Mouse (Mus musculus) telencephalon, adult 2 months (tissue): ENCODE data around the gene Wdr93.

Experiments used
- DNase-seq: peaks from one replicate; pipeline ENCODE4 v3.0.0-alpha.2; 2011; ENCODE audit warnings: low read depth, low spot score

The Wdr93 gene

DNA sequence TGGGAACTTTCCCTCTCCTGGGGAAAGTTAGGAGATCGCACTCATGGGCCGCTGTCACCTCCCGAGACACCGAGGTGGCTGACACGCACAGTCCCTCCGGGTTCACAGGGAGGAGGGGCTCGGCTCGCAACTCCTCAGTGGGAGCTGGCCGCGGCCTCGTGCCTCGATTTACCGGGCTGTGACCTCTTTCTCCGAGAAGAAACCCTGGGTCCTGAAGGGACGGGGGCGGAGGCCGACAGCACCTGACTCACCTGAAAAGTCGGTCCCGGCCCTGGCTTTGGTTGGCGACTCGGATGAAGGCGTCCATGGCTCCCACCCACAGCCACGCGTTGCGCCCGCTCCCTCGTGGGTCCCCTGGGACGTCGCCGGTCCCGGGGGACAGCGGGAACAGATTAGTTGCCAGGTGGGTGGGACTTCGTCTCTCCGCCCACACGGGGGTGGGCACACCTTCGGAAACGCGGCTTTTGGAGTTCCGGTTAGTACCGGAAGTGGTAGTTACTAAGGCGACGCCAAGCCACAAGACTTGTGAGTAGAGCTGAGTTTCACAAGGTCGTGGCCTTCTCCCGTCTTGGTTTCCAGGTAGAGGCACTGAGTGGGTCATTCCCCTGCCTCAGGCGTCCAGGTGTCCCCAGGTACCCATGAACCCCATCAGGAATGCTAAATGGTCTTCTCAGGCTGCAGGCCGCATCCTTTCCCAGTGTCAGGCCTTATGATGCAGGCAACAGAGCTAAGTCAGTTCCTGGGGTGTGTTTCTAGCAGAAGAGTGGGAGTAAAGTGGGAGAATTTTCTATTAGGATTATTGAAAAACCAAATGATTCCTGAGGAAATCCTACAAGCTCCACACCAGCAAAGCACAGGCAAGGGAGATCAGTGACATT lies at the start of gene Wdr93, which contains the start of gene Pex11a:
Gene Wdr93, plus strand, starts transcription at position 505 of the 878 bp plus-strand sequence.
Gene Pex11a, minus strand, starts transcription at position 473 of the 878 bp plus-strand sequence.
- DNase-seq = peak; percentile 84

- DNase-seq = no peak
These were observed 46.5 kb upstream of the Wdr93 start for GRCm38 (mm10) chr7:79696495-79696894.

- DNase-seq = no peak
These were observed 40.2 kb upstream of the Wdr93 start for GRCm38 (mm10) chr7:79702755-79703154.

- DNase-seq = no peak
These were observed 37.8 kb upstream of the Wdr93 start for GRCm38 (mm10) chr7:79705210-79705609.

DNA sequence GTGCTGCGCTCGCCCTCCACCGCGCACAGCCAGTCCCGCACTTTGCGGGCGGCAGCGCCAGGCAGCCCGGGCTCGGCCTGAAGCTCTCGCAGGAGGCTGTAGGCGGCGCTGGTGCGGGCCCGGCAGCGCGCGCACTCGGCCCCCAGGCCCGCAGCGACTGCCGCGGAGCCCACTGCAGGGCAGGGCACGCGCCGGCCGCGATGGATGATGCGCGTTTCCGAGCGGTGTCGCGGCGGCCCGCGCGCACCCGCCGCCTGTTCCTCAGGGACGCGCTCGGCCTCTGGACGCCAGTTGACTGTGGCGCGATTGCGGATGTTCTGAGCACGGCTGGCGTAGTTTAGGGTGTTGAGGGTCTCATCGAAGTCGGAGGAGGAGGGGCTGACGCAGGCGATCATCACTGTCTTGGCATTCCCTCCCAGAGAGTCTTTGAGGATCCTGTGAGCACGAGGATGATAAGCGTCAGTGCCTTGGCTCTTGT lies 32.8 kb upstream of the Wdr93 start:
- DNase-seq = peak; percentile 36

GRCm38 (mm10) chr7:79710831-79711230 lies 32.1 kb upstream of the Wdr93 start:
- DNase-seq = no peak

DNA sequence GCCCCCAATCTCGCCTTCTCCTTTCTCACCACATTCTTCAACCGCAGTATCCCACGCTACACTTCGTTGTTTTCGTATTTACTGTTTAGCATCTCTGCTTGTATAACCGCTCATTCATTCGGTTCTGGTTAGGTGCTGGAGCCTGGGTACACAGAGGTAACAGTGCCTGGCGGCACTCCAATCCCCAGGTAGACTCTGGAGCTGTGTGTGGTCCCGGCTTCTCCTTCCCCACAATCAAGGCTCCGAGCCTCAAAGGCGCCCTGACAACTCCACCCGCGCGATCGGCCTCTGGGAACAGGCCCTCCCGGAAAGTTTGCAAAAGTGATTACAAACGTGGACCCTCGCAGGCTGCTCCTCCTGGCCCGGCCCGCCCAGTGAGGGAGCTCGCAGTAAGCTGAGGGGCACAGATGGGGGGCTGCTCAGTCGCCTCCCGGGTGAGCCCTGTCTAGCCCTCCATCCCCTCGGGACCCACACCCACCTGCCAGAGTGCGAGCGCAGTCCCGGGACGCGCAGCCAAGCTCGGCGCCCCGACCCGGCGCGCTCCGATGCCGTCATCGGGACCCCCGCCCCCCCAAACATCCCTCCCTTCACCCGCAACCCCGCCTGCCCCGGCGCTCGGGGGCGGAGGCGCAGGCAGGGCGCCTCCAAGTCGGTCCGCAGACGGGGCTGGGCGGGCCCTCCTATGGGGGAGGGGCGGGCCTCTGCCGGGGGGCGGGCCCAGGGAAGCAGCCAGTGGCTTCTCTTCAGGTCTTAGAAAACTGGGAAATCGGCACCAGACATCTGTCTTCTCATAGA lies 27.6 kb upstream of the Wdr93 start, which contains the start of gene Kif7:
Gene Kif7, minus strand, starts transcription at position 534 of the 795 bp plus-strand sequence.
- DNase-seq = no peak

DNA sequence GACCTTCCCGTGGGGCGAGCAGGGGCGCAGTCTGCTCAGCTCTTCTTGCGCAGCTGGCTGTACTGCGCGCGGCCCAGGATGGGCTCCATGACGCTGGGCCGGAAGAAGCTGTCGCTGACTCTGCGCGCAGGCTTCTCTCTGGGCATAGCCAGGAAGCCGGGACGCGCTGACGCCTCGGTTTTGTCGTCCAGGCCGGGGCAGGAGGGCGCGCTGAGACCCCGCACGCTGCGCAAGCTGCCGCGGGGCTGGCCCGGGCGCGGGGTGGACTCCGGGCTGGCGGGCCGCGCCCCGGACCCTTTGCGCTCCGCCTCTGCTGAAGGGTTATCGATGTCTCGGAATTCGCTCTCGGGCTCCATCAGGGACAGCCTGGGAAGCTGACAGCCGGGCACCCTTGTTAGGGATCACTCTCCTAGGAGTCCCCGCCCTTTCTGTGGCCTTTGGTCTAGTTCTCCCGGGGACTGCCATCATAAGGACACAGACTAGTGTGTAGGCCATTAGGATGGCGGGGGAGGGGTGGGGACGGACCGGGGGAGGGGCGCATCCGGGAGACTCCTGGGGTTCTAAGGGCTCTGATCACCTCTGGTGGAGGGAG lies 21.5 kb upstream of the Wdr93 start:
- no peak for DNase-seq

- DNase-seq = no peak
These were observed 15.9 kb upstream of the Wdr93 start for GRCm38 (mm10) chr7:79727091-79727490.

- DNase-seq = no peak
These were observed 14.7 kb upstream of the Wdr93 start for GRCm38 (mm10) chr7:79728219-79728618.

GRCm38 (mm10) chr7:79729169-79729568 lies 13.8 kb upstream of the Wdr93 start:
- DNase-seq = no peak

GRCm38 (mm10) chr7:79729743-79730370 lies 13.1 kb upstream of the Wdr93 start:
- no peak for DNase-seq

GRCm38 (mm10) chr7:79731438-79731837 lies 11.5 kb upstream of the Wdr93 start:
- DNase-seq = no peak

GRCm38 (mm10) chr7:79732622-79733021 lies 10.3 kb upstream of the Wdr93 start, which contains the start of gene Plin1:
Plin1 (minus strand) TSS chr7:79732903.
- no peak for DNase-seq

DNA sequence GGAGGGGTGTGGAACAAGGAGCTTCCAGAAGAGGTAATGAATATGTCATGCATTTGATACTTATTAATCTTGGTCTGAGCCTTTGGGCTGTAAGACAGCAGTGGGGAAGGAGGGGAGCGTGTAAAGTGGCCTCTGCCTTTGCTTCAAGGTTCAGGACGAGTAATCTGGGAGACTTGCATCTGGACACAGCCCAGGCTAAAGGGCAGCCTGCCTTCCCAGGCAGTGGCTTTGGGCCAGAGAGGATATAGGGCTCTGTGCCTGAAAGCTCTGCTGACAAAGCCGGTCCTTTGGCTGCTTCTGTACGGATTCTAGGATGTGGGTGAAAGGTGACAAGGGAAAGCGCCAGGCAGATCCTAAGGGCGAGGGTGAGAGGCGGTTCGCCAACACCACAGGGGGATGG lies 8.4 kb upstream of the Wdr93 start:
- no peak for DNase-seq

DNA sequence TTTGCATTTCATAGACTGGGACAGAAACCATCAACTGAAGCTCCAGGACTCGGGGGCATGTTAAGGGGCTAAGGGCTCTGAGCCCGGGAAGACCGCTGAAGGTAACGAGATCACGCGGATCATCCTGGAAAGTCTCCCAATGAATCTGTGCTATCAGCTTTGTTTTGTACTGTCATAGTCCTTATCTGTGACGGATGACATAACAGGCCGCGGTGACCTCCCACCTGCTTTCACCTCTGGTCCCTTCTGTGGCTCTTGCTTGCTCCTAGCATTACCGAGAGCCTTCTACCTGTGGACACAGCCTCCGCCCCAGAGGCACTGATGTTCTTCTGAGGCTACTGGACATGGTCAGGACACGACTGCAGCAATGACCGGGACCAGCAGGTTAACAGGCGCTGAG lies 6.5 kb upstream of the Wdr93 start:
- DNase-seq = no peak

- DNase-seq = no peak
These were observed 4.0 kb upstream of the Wdr93 start for GRCm38 (mm10) chr7:79738913-79739312.

DNA sequence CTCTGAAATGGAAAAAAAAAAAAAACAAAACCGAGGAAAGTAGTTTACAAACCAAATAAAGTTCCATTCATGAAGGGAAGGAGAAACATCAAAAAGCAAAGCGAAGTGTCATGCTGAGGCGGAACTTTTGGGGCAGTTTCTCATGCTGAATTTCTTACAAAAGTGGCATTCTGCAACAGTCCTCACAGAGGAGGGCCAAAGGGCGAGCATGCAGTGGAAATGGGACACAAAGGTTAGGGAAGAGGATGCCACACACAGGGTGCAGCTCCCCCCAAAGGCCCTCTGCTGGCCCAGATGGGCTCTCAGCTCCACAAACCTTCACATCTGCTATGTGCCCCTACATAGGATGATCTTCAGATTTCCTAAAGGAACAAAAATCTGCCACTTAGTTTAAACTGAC lies 2.7 kb upstream of the Wdr93 start:
- no peak for DNase-seq

GRCm38 (mm10) chr7:79742277-79742658 lies 695 bp upstream of the Wdr93 start:
- no peak for DNase-seq

DNA sequence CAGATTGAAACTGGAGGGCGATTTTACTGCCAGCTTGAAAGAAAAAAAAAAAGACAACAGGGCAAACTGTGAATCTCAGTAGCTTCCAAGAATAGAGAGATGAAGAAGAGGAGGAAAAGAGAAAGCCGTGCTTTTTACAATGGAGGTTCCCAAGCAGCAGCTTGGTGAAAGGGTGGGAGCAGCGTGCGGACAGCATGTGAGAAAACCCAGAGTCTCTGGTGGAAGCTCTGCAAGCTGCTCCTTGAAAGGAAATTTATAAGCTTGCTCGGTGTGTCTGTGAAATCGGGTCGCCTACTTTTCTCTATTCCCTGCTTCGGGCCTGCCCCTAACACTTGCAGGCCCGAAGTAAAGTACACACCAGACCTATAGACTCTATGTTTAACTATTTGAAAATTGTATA lies 1.1 kb downstream of the Wdr93 start:
- no peak for DNase-seq

- no peak for DNase-seq
These were observed 1.6 kb downstream of the Wdr93 start for GRCm38 (mm10) chr7:79744585-79744984.
